Mouse (Mus musculus) hindbrain, embryonic 16.5 days (tissue): ENCODE measurements at regions not wholly inside any gene's neighbourhood (a gene's known extent, or its start where the extent isn't known, plus 50 kb on each side); places are given as distances from the start of the nearest gene placed in this dataset.

Experiments used
- ATAC-seq: fragments of 200-750 bp; cut with Nextera tagmentation; 2 replicates; pipeline ENCODE4 v1.8.0; 2017; ENCODE audit warnings: moderate TSS enrichment, moderate library complexity
- H3K27ac ChIP-seq: fragments of 300-500 bp; sonication (generic); 2 replicates; pipeline ENCODE4 v1.5.1; 2014; ENCODE audit warnings: low read depth, mild to moderate bottlenecking, control low read depth, low read length, moderate library complexity
- H3K27me3 ChIP-seq: fragments of 300-500 bp; sonication (generic); replicated peaks from 2 replicates; pipeline ENCODE4 v1.6.1; 2014; ENCODE audit warnings: low read length; ENCODE audit not compliant: control insufficient read depth, insufficient read depth
- H3K36me3 ChIP-seq: fragments of 300-500 bp; sonication (generic); 2 replicates; pipeline ENCODE4 v1.6.1; 2014; ENCODE audit warnings: mild to moderate bottlenecking, low read length, moderate library complexity, mixed read lengths; ENCODE audit not compliant: control insufficient read depth, insufficient read depth
- H3K4me1 ChIP-seq: fragments of 300-500 bp; sonication (generic); 2 replicates; pipeline ENCODE4 v1.6.1; 2014; ENCODE audit warnings: low read depth, low read length; ENCODE audit not compliant: control insufficient read depth, insufficient read depth
- H3K4me2 ChIP-seq: fragments of 300-500 bp; sonication (generic); 2 replicates; pipeline ENCODE4 v1.6.1; 2014; ENCODE audit warnings: mild to moderate bottlenecking, low read length, control low read depth, moderate library complexity
- H3K4me3 ChIP-seq: fragments of 300-500 bp; sonication (generic); 2 replicates; pipeline ENCODE4 v1.5.1; 2014; ENCODE audit warnings: mild to moderate bottlenecking, low read length, control low read depth, moderate library complexity
- H3K9ac ChIP-seq: fragments of 300-500 bp; sonication (generic); 2 replicates; pipeline ENCODE4 v1.6.1; 2014; ENCODE audit warnings: low read depth, mild to moderate bottlenecking, control low read depth, low read length, moderate library complexity
- H3K9me3 ChIP-seq: fragments of 300-500 bp; sonication (generic); 2 replicates; pipeline ENCODE4 v1.6.1; 2014; ENCODE audit warnings: mild to moderate bottlenecking, low read length, moderate library complexity; ENCODE audit not compliant: control insufficient read depth
- WGBS: fragments of 180-500 bp; shearing (Covaris S2); extraction: QIAGEN DNeasy Blood & Tissue Kit; methylation state at CpG from one replicate; pipeline ENCODE4 v1.1.7; 2014; 5-methylcytosine and 5-hydroxymethylcytosine counted together

GRCm38 (mm10) chr4:22047730-22048455, 116.8 kb downstream of the Faxc start:
- no peak for ATAC-seq
- Histone ChIP-seq H3K4me3 (no peak overlapping the region), H3K27ac (no peak overlapping the region), H3K27me3 (no peaks in the 10 kb centered on the region), H3K4me2 (no peak overlapping the region), H3K36me3 (no peaks in the 10 kb centered on the region), H3K4me1 (no peaks in the 10 kb centered on the region), H3K9ac (no peak overlapping the region), H3K9me3 (no peaks in the 10 kb centered on the region)
- WGBS = 68% methylated on average over 8 of the region's 8 CpGs

GRCm38 (mm10) chr4:22066785-22067433, 135.8 kb downstream of the Faxc start:
- 21% methylated on average over 5 of the region's 5 CpGs for WGBS
- ATAC-seq = peak; percentile 83

GRCm38 (mm10) chr4:22067678-22068299, 136.7 kb downstream of the Faxc start:
- Histone ChIP-seq H3K9ac (no peak overlapping the region), H3K36me3 (no peaks in the 10 kb centered on the region), H3K4me3 (no peak overlapping the region), H3K9me3 (no peaks in the 10 kb centered on the region), H3K4me2 (peak overlapping the region; percentile 2), H3K27me3 (no peaks in the 10 kb centered on the region), H3K4me1 (peaks cover 7% of the 10 kb centered on the region), H3K27ac (no peak overlapping the region)
- WGBS = 51% methylated on average over 14 of the region's 14 CpGs
- peak; percentile 62; the same call in 1 of the 2 replicates for ATAC-seq

More at GRCm38 (mm10) chr4:22066785-22067433, 135.8 kb downstream of the Faxc start:
- Histone ChIP-seq H3K9ac (no peak overlapping the region), H3K27me3 (no peaks in the 10 kb centered on the region), H3K27ac (no peak overlapping the region), H3K4me2 (no peak overlapping the region), H3K4me1 (peaks cover 7% of the 10 kb centered on the region), H3K36me3 (no peaks in the 10 kb centered on the region), H3K9me3 (no peaks in the 10 kb centered on the region), H3K4me3 (no peak overlapping the region)

GRCm38 (mm10) chr4:22088209-22088787, 157.2 kb downstream of the Faxc start:
- Histone ChIP-seq H3K9ac (no peak overlapping the region), H3K4me1 (no peaks in the 10 kb centered on the region), H3K4me3 (no peak overlapping the region), H3K27ac (no peak overlapping the region), H3K9me3 (peaks cover 4% of the 10 kb centered on the region; the same call in 1 of the 2 replicates), H3K27me3 (no peaks in the 10 kb centered on the region), H3K36me3 (no peaks in the 10 kb centered on the region), H3K4me2 (no peak overlapping the region)
- 20% methylated on average over 3 of the region's 3 CpGs for WGBS
- peak; percentile 68 for ATAC-seq

GRCm38 (mm10) chr4:22089637-22090041, 158.5 kb downstream of the Faxc start:
- H3K36me3 ChIP-seq = no peaks in the 10 kb centered on the region
- H3K9ac ChIP-seq = no peak overlapping the region
- no peak overlapping the region for H3K27ac ChIP-seq
- no peak for ATAC-seq
- no peak overlapping the region for H3K4me2 ChIP-seq
- 100% methylated on average over 1 of the region's 1 CpGs for WGBS
- H3K4me3 ChIP-seq = no peak overlapping the region
- no peaks in the 10 kb centered on the region for H3K27me3 ChIP-seq
- no peaks in the 10 kb centered on the region for H3K9me3 ChIP-seq
- H3K4me1 ChIP-seq = no peaks in the 10 kb centered on the region

GRCm38 (mm10) chr4:22090536-22090935, 159.4 kb downstream of the Faxc start:
- H3K27me3 ChIP-seq = no peaks in the 10 kb centered on the region
- no peak for ATAC-seq
- H3K4me2 ChIP-seq = no peak overlapping the region
- H3K27ac ChIP-seq = no peak overlapping the region
- H3K9me3 ChIP-seq = no peaks in the 10 kb centered on the region
- H3K36me3 ChIP-seq = no peaks in the 10 kb centered on the region
- peaks cover 7% of the 10 kb centered on the region for H3K4me1 ChIP-seq
- no peak overlapping the region for H3K4me3 ChIP-seq
- H3K9ac ChIP-seq = no peak overlapping the region
- 77% methylated on average over 11 of the region's 11 CpGs for WGBS

GRCm38 (mm10) chr4:22092551-22092950, 161.4 kb downstream of the Faxc start:
- peaks cover 12% of the 10 kb centered on the region for H3K4me1 ChIP-seq
- no peak overlapping the region for H3K27ac ChIP-seq
- no peak overlapping the region for H3K4me3 ChIP-seq
- no peaks in the 10 kb centered on the region for H3K36me3 ChIP-seq
- H3K4me2 ChIP-seq = no peak overlapping the region
- no peak overlapping the region for H3K9ac ChIP-seq
- no peaks in the 10 kb centered on the region for H3K9me3 ChIP-seq
- ATAC-seq = no peak
- WGBS = 85% methylated on average over 4 of the region's 4 CpGs
- no peaks in the 10 kb centered on the region for H3K27me3 ChIP-seq

GRCm38 (mm10) chr4:22095257-22096031, 164.3 kb downstream of the Faxc start:
- Histone ChIP-seq H3K4me2 (no peak overlapping the region), H3K4me3 (no peak overlapping the region), H3K36me3 (no peaks in the 10 kb centered on the region), H3K9ac (no peak overlapping the region), H3K9me3 (no peaks in the 10 kb centered on the region), H3K27me3 (no peaks in the 10 kb centered on the region), H3K4me1 (peaks cover 12% of the 10 kb centered on the region), H3K27ac (peak overlapping the region; percentile 51; the same call in 1 of the 2 replicates)
- ATAC-seq = peak; percentile 91
- 20% methylated on average over 11 of the region's 11 CpGs for WGBS
